Mouse (Mus musculus): ENCODE measurements around the gene Dus2.
"Not testable (repeated sequence)": the region's sequence is repeated elsewhere in the genome, so short reads cannot be mapped to it uniquely, and the experiment has no call there.

The Dus2 gene

GRCm38 (mm10) chr8:105988546-105988945, 2.6 kb upstream of the Dus2 start:
- in situ Hi-C loops (cut with MboI, MseI) = loop anchor here (5.0 kb wide), 1 partner anchor 34 kb away; no protein-coding TSS in a partner anchor

- in situ Hi-C loops (cut with MboI, MseI) = no loop called here
These were observed 409 bp downstream of the Dus2 start for GRCm38 (mm10) chr8:105991546-105991945.

GRCm38 (mm10) chr8:105992499-105992898, 1.4 kb downstream of the Dus2 start:
- in situ Hi-C loops (cut with MboI, MseI) = no loop called here

- in situ Hi-C loops (cut with MboI, MseI) = no loop called here
These were observed 2.1 kb downstream of the Dus2 start for GRCm38 (mm10) chr8:105993226-105993625.

GRCm38 (mm10) chr8:105996359-105996758, 5.2 kb downstream of the Dus2 start:
- in situ Hi-C loops (cut with MboI, MseI) = no loop called here

- in situ Hi-C loops (cut with MboI, MseI) = no loop called here
These were observed 7.8 kb downstream of the Dus2 start for GRCm38 (mm10) chr8:105998971-105999370.

GRCm38 (mm10) chr8:106001908-106002307, 10.8 kb downstream of the Dus2 start:
- in situ Hi-C loops (cut with MboI, MseI) = no loop called here

- in situ Hi-C loops (cut with MboI, MseI) = no loop called here
These were observed 13.5 kb downstream of the Dus2 start for GRCm38 (mm10) chr8:106004538-106005207.

GRCm38 (mm10) chr8:106005875-106006274, 14.7 kb downstream of the Dus2 start, which contains the start of gene Dpep2nb:
TSS of gene Dpep2nb (minus strand) at chr8:106005975.
- in situ Hi-C loops (cut with MboI, MseI) = no loop called here

- in situ Hi-C loops (cut with MboI, MseI) = no loop called here
These were observed 15.3 kb downstream of the Dus2 start for GRCm38 (mm10) chr8:106006413-106006812.

- in situ Hi-C loops (cut with MboI, MseI) = no loop called here
These were observed 16.0 kb downstream of the Dus2 start for GRCm38 (mm10) chr8:106007135-106007534.

GRCm38 (mm10) chr8:106007891-106008290, 16.8 kb downstream of the Dus2 start:
- in situ Hi-C loops (cut with MboI, MseI) = not testable (repeated sequence)

- in situ Hi-C loops (cut with MboI, MseI) = no loop called here
These were observed 19.9 kb downstream of the Dus2 start for GRCm38 (mm10) chr8:106010748-106011642.

GRCm38 (mm10) chr8:106011643-106011986, 20.5 kb downstream of the Dus2 start, which contains the start of gene Ddx28:
TSS of gene Ddx28 (minus strand) at chr8:106011882.
- in situ Hi-C loops (cut with MboI, MseI) = no loop called here

- in situ Hi-C loops (cut with MboI, MseI) = not testable (repeated sequence)
These were observed 21.1 kb downstream of the Dus2 start for GRCm38 (mm10) chr8:106012203-106012602.

- in situ Hi-C loops (cut with MboI, MseI) = no loop called here
These were observed 25.1 kb downstream of the Dus2 start for GRCm38 (mm10) chr8:106016284-106016683.

GRCm38 (mm10) chr8:106017130-106017529, 26.0 kb downstream of the Dus2 start:
- in situ Hi-C loops (cut with MboI, MseI) = no loop called here

- in situ Hi-C loops (cut with MboI, MseI) = no loop called here
These were observed 26.9 kb downstream of the Dus2 start for GRCm38 (mm10) chr8:106018039-106018438.

GRCm38 (mm10) chr8:106022483-106022882, 31.3 kb downstream of the Dus2 start:
- in situ Hi-C loops (cut with MboI, MseI) = loop anchor here (5.0 kb wide), 1 partner anchor 35 kb away; no protein-coding TSS in a partner anchor

- in situ Hi-C loops (cut with MboI, MseI) = no loop called here
These were observed 47.6 kb downstream of the Dus2 start for GRCm38 (mm10) chr8:106038721-106039120.

- in situ Hi-C loops (cut with MboI, MseI) = no loop called here
These were observed 48.5 kb downstream of the Dus2 start for GRCm38 (mm10) chr8:106039605-106040004.

GRCm38 (mm10) chr8:106040218-106040617, 49.1 kb downstream of the Dus2 start:
- in situ Hi-C loops (cut with MboI, MseI) = no loop called here

- in situ Hi-C loops (cut with MboI, MseI) = no loop called here
These were observed 51.9 kb downstream of the Dus2 start for GRCm38 (mm10) chr8:106043055-106043454.

Measured in T-helper 2 cell (primary cell).